Mouse (Mus musculus): Measurements from ENCODE around the gene Ogg1. TPM values are rescaled to one million over a fixed set of nuclear protein-coding genes. Genes with fewer than 3 reads are reported as not detected.

Gene Ogg1
- 12.7 and 15.1 TPM in 2 replicates for polyA plus RNA-seq (2014; fragmentation: Nextera tagmentation; extraction: Ambion mirVana)

GRCm38 (mm10) chr6:113326533-113327315 is at the start of gene Ogg1:
Ogg1 (plus strand) TSS chr6:113326972.
- Histone ChIP-seq H3K4me2 (peak within 1 kb of the TSS; percentile 95), H3K27me3 (replicated peaks; ENCODE audit: control insufficient read depth, insufficient read depth, low read length) (no peaks in the 10 kb centered on the region), H3K4me1 (replicated peaks; ENCODE audit: control insufficient read depth, insufficient read depth, low read length) (peaks cover 12% of the 10 kb centered on the region), H3K36me3 (ENCODE audit: control insufficient read depth, insufficient read depth, low read length) (peaks cover 29% of the 10 kb centered on the region), H3K9me3 (ENCODE audit: control insufficient read depth, low read length) (no peaks in the 10 kb centered on the region), H3K9ac (ENCODE audit: low read depth, low read length) (peak within 1 kb of the TSS; percentile 70), H3K27ac (ENCODE audit: low read depth, low read length) (peak within 1 kb of the TSS; percentile 83), H3K4me3 (ENCODE audit: low read depth, low read length) (peak within 1 kb of the TSS; percentile 75)
- peak; percentile 99 for DNase-seq (ENCODE audit: low spot score)
- under 1% methylated on average over 52 of the region's 52 CpGs for WGBS
- ATAC-seq (replicated peaks; ENCODE audit: low FRiP score): peak; percentile 98

DNA sequence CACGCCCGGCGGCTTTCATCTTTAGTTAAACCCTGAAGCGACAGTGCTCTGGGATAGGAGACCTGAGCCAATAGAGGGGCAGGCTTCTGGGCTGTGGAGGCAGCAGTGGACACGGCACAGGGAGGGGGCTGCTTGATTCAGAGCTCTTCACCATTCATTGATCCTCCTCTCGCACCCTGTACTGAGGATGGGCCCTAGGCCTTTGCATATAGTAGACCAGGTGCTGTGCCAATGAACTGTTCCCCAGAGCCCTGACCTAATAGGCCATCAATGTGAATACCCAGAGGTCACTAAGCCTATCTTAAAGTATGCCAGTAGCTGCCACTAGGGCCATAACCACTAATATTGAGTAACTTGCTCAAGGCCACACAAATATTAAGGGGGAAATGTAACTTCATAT is 45.1 kb upstream of the Ogg1 start:
- Histone ChIP-seq H3K4me1 (replicated peaks; ENCODE audit: control insufficient read depth, insufficient read depth, low read length) (no peaks in the 10 kb centered on the region), H3K4me3 (ENCODE audit: low read depth, low read length) (no peak overlapping the region), H3K27ac (ENCODE audit: low read depth, low read length) (no peak overlapping the region), H3K9me3 (ENCODE audit: control insufficient read depth, low read length) (no peaks in the 10 kb centered on the region), H3K4me2 (no peak overlapping the region), H3K27me3 (replicated peaks; ENCODE audit: control insufficient read depth, insufficient read depth, low read length) (peaks cover 36% of the 10 kb centered on the region), H3K36me3 (ENCODE audit: control insufficient read depth, insufficient read depth, low read length) (peaks cover 2% of the 10 kb centered on the region; the same call in 1 of the 2 replicates), H3K9ac (ENCODE audit: low read depth, low read length) (no peak overlapping the region)
- 58% methylated on average over 6 of the region's 6 CpGs for WGBS
- no peak for DNase-seq (ENCODE audit: low spot score)
- peak; percentile 37; the same call in 1 of the 2 replicates for ATAC-seq (replicated peaks; ENCODE audit: low FRiP score)

DNA sequence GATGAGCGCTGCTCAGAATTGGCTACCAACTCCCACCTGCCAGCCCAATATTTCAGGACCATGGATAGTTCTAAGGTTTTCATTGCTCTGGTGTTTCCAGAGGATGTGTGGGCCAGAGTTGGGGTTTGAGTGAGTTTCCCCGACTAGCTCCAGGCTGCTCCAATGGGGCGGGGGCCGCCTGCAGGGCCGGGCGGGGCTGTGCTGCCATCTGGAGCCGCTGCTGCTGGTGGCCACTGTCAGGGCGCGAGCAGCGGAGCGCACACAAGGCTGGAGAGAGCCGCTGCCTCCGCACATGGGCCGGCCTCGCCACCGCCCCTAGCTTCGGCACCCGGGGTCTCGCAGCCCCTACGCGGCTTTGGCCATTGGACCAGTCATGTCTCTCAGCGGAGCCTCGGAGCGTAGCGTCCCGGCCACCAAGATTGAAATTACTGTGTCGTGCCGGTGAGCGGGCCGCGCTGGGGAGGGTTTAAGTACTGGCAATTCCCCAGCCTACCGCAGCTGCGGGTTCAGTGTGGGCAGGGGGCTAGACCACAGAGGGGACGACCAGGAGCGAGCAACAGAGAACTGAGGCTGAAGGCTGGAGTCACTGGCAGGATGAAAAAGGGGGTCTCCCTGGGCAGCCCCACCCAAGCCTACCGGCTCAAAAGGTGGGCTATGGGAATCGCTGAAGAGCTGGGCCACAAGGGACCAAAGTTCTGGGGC is 44.5 kb upstream of the Ogg1 start, which contains the start of gene Cpne9:
TSS of gene Cpne9 (plus strand) at position 207 of the 702 bp plus-strand sequence.
- H3K36me3 ChIP-seq (ENCODE audit: control insufficient read depth, insufficient read depth, low read length): peaks cover 2% of the 10 kb centered on the region; the same call in 1 of the 2 replicates
- H3K4me1 ChIP-seq (replicated peaks; ENCODE audit: control insufficient read depth, insufficient read depth, low read length): no peaks in the 10 kb centered on the region
- DNase-seq (ENCODE audit: low spot score) (peak; percentile 54), ATAC-seq (replicated peaks; ENCODE audit: low FRiP score) (peak; percentile 48; the same call in 1 of the 2 replicates)
- H3K4me3 ChIP-seq (ENCODE audit: low read depth, low read length): no peak within 1 kb of the TSS
- H3K9ac ChIP-seq (ENCODE audit: low read depth, low read length): no peak within 1 kb of the TSS
- H3K27ac ChIP-seq (ENCODE audit: low read depth, low read length): no peak within 1 kb of the TSS
- H3K4me2 ChIP-seq: peak within 1 kb of the TSS; percentile 29; the same call in 1 of the 2 replicates
- H3K9me3 ChIP-seq (ENCODE audit: control insufficient read depth, low read length): no peaks in the 10 kb centered on the region
- 2% methylated on average over 37 of the region's 37 CpGs for WGBS
- H3K27me3 ChIP-seq (replicated peaks; ENCODE audit: control insufficient read depth, insufficient read depth, low read length): peaks cover 36% of the 10 kb centered on the region

GRCm38 (mm10) chr6:113282969-113283368 is 43.8 kb upstream of the Ogg1 start:
- H3K9me3 ChIP-seq (ENCODE audit: control insufficient read depth, low read length): no peaks in the 10 kb centered on the region
- H3K4me2 ChIP-seq: no peak overlapping the region
- H3K36me3 ChIP-seq (ENCODE audit: control insufficient read depth, insufficient read depth, low read length): peaks cover 2% of the 10 kb centered on the region; the same call in 1 of the 2 replicates
- H3K27ac ChIP-seq (ENCODE audit: low read depth, low read length): no peak overlapping the region
- no peak for DNase-seq (ENCODE audit: low spot score)
- H3K9ac ChIP-seq (ENCODE audit: low read depth, low read length): no peak overlapping the region
- H3K27me3 ChIP-seq (replicated peaks; ENCODE audit: control insufficient read depth, insufficient read depth, low read length): peaks cover 36% of the 10 kb centered on the region
- H3K4me1 ChIP-seq (replicated peaks; ENCODE audit: control insufficient read depth, insufficient read depth, low read length): no peaks in the 10 kb centered on the region
- ATAC-seq (replicated peaks; ENCODE audit: low FRiP score): no peak
- H3K4me3 ChIP-seq (ENCODE audit: low read depth, low read length): no peak overlapping the region
- 6% methylated on average over 22 of the region's 22 CpGs for WGBS

GRCm38 (mm10) chr6:113283500-113283899 is 43.3 kb upstream of the Ogg1 start:
- H3K27ac ChIP-seq (ENCODE audit: low read depth, low read length): no peak overlapping the region
- H3K4me3 ChIP-seq (ENCODE audit: low read depth, low read length): no peak overlapping the region
- no peaks in the 10 kb centered on the region for H3K4me1 ChIP-seq (replicated peaks; ENCODE audit: control insufficient read depth, insufficient read depth, low read length)
- no peak overlapping the region for H3K9ac ChIP-seq (ENCODE audit: low read depth, low read length)
- H3K27me3 ChIP-seq (replicated peaks; ENCODE audit: control insufficient read depth, insufficient read depth, low read length): peaks cover 36% of the 10 kb centered on the region
- peaks cover 2% of the 10 kb centered on the region; the same call in 1 of the 2 replicates for H3K36me3 ChIP-seq (ENCODE audit: control insufficient read depth, insufficient read depth, low read length)
- ATAC-seq (replicated peaks; ENCODE audit: low FRiP score): no peak; the same call in 1 of the 2 replicates
- no peak for DNase-seq (ENCODE audit: low spot score)
- no peaks in the 10 kb centered on the region for H3K9me3 ChIP-seq (ENCODE audit: control insufficient read depth, low read length)
- 11% methylated on average over 6 of the region's 6 CpGs for WGBS
- no peak overlapping the region for H3K4me2 ChIP-seq

- Histone ChIP-seq H3K4me3 (ENCODE audit: low read depth, low read length) (no peak overlapping the region), H3K4me2 (no peak overlapping the region), H3K27ac (ENCODE audit: low read depth, low read length) (no peak overlapping the region), H3K9ac (ENCODE audit: low read depth, low read length) (no peak overlapping the region), H3K4me1 (replicated peaks; ENCODE audit: control insufficient read depth, insufficient read depth, low read length) (no peaks in the 10 kb centered on the region), H3K36me3 (ENCODE audit: control insufficient read depth, insufficient read depth, low read length) (peaks cover 2% of the 10 kb centered on the region; the same call in 1 of the 2 replicates), H3K27me3 (replicated peaks; ENCODE audit: control insufficient read depth, insufficient read depth, low read length) (peaks cover 36% of the 10 kb centered on the region), H3K9me3 (ENCODE audit: control insufficient read depth, low read length) (no peaks in the 10 kb centered on the region)
- WGBS: 68% methylated on average over 3 of the region's 3 CpGs
- ATAC-seq (replicated peaks; ENCODE audit: low FRiP score) (no peak), DNase-seq (ENCODE audit: low spot score) (no peak)
Observed at GRCm38 (mm10) chr6:113284931-113285330, 41.8 kb upstream of the Ogg1 start.

DNA sequence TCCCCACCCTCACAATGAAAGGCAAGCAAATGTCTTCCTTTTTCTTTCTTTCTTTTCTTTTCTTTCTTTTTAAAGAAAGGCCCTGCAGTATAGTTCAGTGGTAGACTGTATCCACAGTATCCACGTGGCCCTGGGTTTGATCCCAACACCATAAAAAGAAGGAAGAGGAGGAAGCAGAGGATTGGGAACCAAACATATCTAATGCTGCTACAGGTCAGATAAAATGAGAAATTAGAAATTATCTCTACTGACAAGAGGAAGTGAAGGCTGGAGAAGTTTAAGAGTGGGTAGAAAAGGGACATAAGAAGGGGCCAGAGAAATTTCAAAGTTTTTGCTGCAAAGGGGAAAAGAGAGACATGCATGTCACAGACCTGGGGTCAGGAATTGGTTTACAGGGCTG is 40.5 kb upstream of the Ogg1 start:
- DNase-seq (ENCODE audit: low spot score) (no peak), ATAC-seq (replicated peaks; ENCODE audit: low FRiP score) (no peak)
- WGBS: 46% methylated on average over 1 of the region's 1 CpGs
- Histone ChIP-seq H3K4me2 (no peak overlapping the region), H3K36me3 (ENCODE audit: control insufficient read depth, insufficient read depth, low read length) (no peaks in the 10 kb centered on the region), H3K9ac (ENCODE audit: low read depth, low read length) (no peak overlapping the region), H3K9me3 (ENCODE audit: control insufficient read depth, low read length) (no peaks in the 10 kb centered on the region), H3K27ac (ENCODE audit: low read depth, low read length) (no peak overlapping the region), H3K4me1 (replicated peaks; ENCODE audit: control insufficient read depth, insufficient read depth, low read length) (no peaks in the 10 kb centered on the region), H3K27me3 (replicated peaks; ENCODE audit: control insufficient read depth, insufficient read depth, low read length) (peaks cover 36% of the 10 kb centered on the region), H3K4me3 (ENCODE audit: low read depth, low read length) (no peak overlapping the region)

DNA sequence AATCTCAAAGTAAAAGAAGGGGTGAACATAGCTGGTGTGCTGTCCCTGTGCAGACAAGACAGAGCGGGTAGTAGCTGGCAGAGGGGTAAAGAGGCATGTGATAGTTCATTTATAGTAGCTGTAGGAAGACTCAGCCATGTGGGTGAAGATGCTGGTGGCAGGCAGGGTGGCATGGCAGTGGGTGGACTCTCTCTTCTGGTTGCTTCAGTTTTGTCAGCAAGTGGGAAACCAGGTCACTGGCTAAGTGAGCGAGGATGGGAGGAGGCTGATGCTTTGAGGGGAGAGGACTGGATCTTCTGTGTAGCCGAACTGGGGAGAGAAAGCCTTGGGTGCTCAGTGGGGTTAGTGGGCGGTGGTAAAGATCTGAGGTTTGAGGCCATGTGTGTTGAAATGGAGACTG is 39.5 kb upstream of the Ogg1 start:
- WGBS: 61% methylated on average over 4 of the region's 4 CpGs
- Histone ChIP-seq H3K9me3 (ENCODE audit: control insufficient read depth, low read length) (no peaks in the 10 kb centered on the region), H3K36me3 (ENCODE audit: control insufficient read depth, insufficient read depth, low read length) (no peaks in the 10 kb centered on the region), H3K9ac (ENCODE audit: low read depth, low read length) (no peak overlapping the region), H3K4me1 (replicated peaks; ENCODE audit: control insufficient read depth, insufficient read depth, low read length) (no peaks in the 10 kb centered on the region), H3K4me2 (no peak overlapping the region), H3K4me3 (ENCODE audit: low read depth, low read length) (no peak overlapping the region), H3K27me3 (replicated peaks; ENCODE audit: control insufficient read depth, insufficient read depth, low read length) (peaks cover 28% of the 10 kb centered on the region), H3K27ac (ENCODE audit: low read depth, low read length) (no peak overlapping the region)
- ATAC-seq (replicated peaks; ENCODE audit: low FRiP score) (no peak), DNase-seq (ENCODE audit: low spot score) (no peak)
